Mouse (Mus musculus): ENCODE results near the gene Nrxn3. TPM values are rescaled to one million over a fixed set of nuclear protein-coding genes. Genes with fewer than 3 reads are reported as not detected.

Nrxn3 gene
- total RNA-seq, 2 experiments from 2014 or later = 147 to 197 TPM

GRCm38 (mm10) chr12:90196161-90196560 is 1473.5 kb downstream of the Nrxn3 start:
- no peak for DNase-seq (ENCODE audit: extremely low spot score in 1 of 2, low spot score in 1 of 2)

DNA sequence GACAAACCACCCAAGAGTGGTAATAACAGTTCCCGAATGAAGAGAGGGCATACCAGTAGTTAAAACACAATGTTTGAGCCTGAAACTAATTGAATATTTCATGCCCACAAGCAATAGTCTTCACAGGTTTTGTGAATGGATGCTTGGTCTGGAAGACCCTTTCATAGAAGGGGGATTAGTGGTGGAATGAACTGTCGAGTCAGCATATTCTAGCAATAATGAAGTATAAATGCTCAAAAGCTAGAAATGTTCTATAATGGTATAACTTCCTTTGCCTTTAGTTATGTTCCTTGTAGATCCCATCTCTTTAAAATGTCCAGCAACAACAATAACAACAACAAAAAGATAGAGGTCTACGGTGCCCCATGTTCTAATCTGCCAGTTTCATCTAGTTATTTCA is 1475.3 kb downstream of the Nrxn3 start:
- no peak for DNase-seq (ENCODE audit: extremely low spot score in 1 of 2, low spot score in 1 of 2)

- DNase-seq (ENCODE audit: extremely low spot score in 1 of 2, low spot score in 1 of 2) = no peak
These were observed 1479.8 kb downstream of the Nrxn3 start for GRCm38 (mm10) chr12:90202501-90202900.

GRCm38 (mm10) chr12:90211410-90211809 is 1488.7 kb downstream of the Nrxn3 start:
- DNase-seq (ENCODE audit: extremely low spot score in 1 of 2, low spot score in 1 of 2) = no peak

- no peak for DNase-seq (ENCODE audit: extremely low spot score in 1 of 2, low spot score in 1 of 2)
These were observed 1494.4 kb downstream of the Nrxn3 start for GRCm38 (mm10) chr12:90217060-90217459.

GRCm38 (mm10) chr12:90229062-90229461 is 1506.4 kb downstream of the Nrxn3 start:
- DNase-seq (ENCODE audit: extremely low spot score in 1 of 2, low spot score in 1 of 2) = no peak

GRCm38 (mm10) chr12:90236093-90236492 is 1513.4 kb downstream of the Nrxn3 start:
- DNase-seq (ENCODE audit: extremely low spot score in 1 of 2, low spot score in 1 of 2) = no peak

GRCm38 (mm10) chr12:90260301-90260700 is 1537.6 kb downstream of the Nrxn3 start:
- DNase-seq (ENCODE audit: extremely low spot score in 1 of 2, low spot score in 1 of 2) = no peak

DNA sequence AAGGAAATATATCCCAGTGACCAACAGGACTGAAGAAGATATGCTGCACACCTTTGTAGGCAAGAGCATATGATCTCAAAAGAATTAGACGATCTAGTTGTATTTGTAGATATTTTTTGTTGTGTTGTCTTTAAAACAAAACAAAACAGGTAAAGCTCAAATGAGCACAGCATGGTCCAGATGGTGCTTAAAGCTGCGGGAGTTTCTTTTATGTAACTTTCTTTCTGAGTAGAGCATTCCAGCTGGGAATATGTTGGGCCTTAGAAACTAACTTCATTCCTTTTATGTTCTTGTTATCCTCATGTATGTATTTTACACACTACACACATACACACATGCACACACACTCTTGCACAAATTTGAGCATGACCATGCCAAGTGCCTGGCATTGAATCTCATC is 1545.4 kb downstream of the Nrxn3 start:
- DNase-seq (ENCODE audit: extremely low spot score in 1 of 2, low spot score in 1 of 2) = no peak

DNA sequence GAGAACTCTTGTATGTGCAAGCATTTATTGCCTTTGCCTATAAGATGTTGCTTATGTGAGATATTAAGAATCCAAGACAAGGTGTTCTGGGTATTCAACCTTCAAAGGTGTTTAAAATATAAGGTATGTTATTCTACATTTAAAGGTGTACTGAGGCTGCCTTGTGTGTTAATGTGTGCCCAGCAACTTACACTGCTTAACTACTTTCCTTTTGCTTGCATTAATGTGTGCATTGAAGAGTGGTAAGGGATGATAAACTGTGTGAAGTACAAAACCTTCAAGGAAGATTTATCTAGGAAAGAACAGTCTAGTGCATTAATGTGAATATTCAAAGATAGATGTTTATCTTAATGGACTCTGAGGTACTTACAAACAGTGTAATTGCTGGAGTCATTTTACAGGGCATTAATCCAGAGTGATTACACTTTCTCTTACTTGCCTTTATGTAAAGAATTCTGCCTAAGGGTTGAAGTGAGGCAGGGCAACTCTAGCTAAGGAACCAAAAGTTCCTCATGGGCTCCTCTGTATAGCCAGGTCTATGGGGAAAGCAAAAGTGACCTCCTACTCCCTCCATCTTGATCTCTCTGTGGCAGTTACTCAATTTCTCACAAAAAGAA is 1548.2 kb downstream of the Nrxn3 start:
- no peak for DNase-seq (ENCODE audit: extremely low spot score in 1 of 2, low spot score in 1 of 2)

DNA sequence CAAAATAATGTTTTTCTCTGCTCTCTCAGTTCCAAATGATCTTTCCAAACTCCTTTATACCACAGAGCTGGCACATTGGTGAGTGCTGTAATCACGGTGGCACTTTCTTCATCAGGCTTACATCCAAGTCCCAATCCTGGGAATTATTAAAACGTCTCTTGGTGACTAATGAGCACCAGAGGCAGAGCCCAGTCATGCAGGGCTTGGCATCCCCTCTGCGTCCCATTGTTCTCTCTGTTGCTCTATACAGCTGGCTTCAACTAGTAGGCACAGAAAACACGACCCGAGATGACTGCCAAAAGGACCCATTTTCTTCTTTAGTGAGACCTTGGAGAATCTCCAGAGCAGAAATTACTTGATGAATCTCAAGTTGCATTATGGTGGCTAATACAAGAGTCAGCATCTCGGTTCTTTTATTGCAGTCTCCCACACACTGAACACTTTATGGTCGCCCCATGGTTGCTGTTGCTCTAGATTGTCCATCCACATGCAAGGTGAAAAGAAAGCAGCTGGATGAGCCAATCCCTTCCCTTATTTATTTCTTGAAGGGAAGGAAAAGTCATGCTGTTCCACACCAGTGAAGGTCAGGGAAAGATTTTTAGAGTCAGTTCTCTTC is 1552.1 kb downstream of the Nrxn3 start:
- DNase-seq (ENCODE audit: extremely low spot score in 1 of 2, low spot score in 1 of 2) = peak in 1 of 2 experiments; percentile 5

DNA sequence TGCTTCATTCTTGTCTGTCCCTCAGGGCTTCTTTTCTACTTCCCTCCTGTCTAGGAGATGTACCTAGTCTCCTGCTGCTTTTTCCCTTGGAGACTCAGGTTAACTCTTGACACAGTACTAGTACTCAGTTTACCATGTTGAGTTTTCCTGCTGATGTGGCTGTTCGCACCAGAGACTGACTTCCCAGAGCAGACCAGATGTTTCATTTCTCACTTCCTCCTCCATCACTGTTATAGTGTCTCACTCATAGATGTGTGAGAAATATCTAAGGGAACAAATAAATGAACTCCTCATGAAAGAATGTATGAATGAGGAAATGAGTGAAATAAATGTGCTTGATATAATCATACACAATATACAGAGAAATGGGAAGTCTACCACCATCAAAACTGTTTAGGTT is 1558.6 kb downstream of the Nrxn3 start:
- DNase-seq (ENCODE audit: extremely low spot score in 1 of 2, low spot score in 1 of 2) = no peak

- no peak for DNase-seq (ENCODE audit: extremely low spot score in 1 of 2, low spot score in 1 of 2)
These were observed 1560.3 kb downstream of the Nrxn3 start for GRCm38 (mm10) chr12:90283022-90283421.

- DNase-seq (ENCODE audit: extremely low spot score in 1 of 2, low spot score in 1 of 2) = no peak
These were observed 1580.0 kb downstream of the Nrxn3 start for GRCm38 (mm10) chr12:90302671-90303070.

DNA sequence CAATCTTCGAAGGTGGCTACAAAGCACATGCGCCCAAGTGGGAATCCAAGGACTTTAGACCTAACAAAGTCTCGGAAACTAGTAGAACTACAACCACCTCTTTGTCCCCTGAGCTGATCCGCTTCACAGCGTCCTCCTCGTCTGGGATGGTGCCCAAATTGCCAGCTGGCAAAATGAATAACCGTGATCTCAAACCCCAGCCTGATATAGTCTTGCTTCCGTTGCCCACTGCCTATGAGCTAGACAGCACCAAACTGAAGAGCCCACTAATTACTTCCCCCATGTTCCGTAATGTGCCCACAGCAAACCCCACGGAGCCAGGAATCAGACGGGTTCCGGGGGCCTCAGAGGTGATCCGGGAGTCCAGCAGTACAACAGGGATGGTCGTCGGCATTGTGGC is 1609.1 kb downstream of the Nrxn3 start:
- DNase-seq (ENCODE audit: extremely low spot score in 1 of 2, low spot score in 1 of 2) = no peak

- no peak for DNase-seq (ENCODE audit: extremely low spot score in 1 of 2, low spot score in 1 of 2)
These were observed 1609.8 kb downstream of the Nrxn3 start for GRCm38 (mm10) chr12:90332459-90332858.

GRCm38 (mm10) chr12:90337496-90338228 is 1615.0 kb downstream of the Nrxn3 start:
- no peak for DNase-seq (ENCODE audit: extremely low spot score in 1 of 2, low spot score in 1 of 2)

- DNase-seq (ENCODE audit: extremely low spot score in 1 of 2, low spot score in 1 of 2) = no peak
These were observed 1615.5 kb downstream of the Nrxn3 start for GRCm38 (mm10) chr12:90338229-90338557.
